Mouse (Mus musculus): ENCODE measurements around the gene Lmtk2.

The Lmtk2 gene

DNA sequence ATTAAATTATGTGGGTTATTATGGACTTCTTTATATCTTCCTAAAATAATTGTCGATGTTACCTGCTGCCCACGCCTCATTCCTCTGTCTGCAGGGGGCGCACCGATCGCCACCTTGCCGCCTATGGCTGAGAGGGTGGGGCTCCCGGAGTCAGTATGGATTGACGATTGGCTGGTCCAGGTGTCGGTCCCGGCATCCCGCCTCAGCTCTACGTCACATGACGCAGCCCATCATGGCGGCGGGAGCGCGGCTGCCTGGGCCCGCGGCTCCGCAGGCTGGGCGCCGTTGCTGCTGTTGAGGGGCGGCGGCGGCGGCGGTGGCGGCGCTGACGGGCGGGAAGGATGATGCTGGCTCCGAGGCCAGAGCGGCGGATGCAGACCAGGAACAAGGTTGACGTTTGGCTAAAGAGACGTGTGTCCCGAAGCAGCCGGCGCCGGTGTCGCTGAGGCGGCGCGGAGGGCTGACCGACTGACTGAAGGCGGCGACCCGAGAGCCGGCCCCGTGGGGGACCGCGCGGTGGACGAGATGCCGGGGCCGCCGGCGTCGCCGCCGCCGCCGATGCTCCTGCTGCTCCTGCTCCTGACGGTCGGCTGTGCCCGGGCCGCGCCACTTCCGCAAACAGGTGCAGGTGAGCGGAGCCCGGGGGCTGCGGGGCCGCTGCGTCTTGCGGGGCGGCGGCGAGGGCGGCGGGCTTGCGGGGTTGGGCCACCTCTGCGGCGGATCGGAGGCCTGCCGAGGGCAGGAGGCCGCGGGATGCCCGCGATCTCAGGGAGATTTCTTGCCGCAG is at the start of gene Lmtk2:
TSS of gene Lmtk2 (plus strand) at position 288 of the 787 bp plus-strand sequence.
- DNase-seq (ENCODE audit: low read depth, low spot score), result peak; percentile 85

DNA sequence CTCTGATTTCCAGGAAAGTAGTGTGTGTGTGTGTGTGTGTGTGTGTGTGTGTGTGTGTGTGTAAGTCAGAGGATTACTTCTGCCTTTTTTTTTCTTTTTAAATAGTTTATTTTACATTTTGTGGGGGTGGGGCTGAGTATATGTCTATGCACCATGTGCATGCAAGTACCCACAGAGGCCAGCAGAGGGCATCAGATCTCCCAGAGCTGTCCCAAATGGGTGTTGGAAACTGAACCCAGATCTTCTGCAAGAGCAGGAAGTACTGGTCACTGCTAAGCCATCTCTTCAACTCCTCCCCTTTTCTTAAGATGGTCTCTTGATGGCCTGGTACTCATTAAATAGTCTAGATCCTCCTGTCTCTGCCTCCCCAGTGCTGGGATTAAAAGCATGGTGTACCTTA is 49.0 kb upstream of the Lmtk2 start:
- no peak for DNase-seq (ENCODE audit: low read depth, low spot score)

DNA sequence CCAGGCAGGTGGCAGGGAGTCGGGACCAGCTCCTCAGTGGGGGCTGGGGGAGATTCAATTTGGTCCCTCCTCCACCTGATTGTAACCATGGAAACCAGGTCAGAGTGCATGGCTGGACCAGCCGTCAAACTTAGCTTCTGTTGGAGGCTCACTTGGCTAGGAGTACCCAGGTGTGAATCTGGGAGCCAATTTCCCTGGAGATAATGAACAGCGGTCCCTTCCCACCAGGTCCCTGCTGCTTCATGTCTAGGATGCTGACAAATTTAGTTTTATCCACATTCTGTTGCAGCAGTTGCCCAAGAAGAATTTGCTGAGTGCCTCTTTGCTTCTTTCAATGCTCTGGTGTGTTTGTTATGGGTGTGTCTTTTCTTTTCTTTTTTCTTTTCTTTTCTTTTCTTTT is 46.8 kb upstream of the Lmtk2 start:
- DNase-seq (ENCODE audit: low read depth, low spot score), result no peak

DNA sequence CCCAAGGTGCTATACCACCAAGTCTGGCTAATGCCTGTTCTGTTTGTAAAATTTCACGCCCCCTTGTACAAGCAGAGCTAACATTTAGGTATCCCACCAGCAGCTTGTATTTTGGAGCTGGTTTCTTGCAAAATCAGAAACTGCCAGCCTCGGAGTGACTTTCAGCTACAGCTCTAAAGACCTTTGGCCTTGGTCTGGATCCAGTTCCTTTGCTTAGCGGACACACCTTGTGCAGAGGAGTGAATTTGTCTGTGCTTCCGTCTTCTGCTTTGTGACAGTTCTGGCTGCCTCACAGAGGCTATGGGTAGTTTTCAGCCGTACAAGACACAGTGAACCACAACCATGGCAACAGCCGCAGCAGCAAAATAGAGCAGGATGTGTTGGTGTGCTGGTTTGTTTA is 45.9 kb upstream of the Lmtk2 start:
- no peak for DNase-seq (ENCODE audit: low read depth, low spot score)

DNA sequence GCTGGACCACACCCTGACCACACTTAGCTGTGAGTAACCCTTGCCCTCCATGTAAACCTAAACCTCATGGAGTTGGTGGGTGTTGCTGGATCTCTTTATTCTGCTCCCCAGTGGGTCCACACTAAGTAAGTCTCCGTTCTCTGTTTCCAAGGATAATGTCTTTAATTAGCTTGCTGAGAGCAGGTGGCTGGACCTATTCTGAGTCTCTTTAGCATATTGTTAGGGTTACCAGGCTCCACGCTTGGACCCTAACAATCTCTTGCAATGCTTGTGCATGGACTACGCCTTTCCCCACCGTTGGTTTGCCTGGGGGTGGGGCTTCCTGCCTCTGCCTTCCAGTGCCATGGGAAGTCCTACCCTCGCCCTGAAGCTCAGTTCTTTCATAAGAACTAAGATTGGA is 36.1 kb upstream of the Lmtk2 start:
- DNase-seq (ENCODE audit: low read depth, low spot score), result no peak

DNA sequence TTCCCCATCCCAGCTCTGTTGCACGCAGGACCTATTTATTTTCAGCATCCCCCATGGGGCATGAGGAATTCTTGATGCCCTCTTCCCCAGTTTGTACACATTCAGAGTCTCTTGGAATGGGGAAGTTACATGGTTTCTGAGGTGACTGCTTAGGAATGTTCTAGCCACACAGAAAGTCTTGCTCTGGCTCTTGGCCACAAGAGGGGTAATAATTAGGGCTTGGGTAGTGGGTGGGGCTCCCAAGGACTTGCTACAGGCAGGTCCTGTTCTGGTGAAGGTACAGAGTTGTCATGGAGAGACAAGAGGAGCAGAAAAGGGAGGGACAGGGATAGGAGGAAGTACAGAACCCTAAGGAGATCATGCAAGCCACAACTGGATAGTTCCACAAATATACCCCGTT is 34.2 kb upstream of the Lmtk2 start:
- no peak for DNase-seq (ENCODE audit: low read depth, low spot score)

DNA sequence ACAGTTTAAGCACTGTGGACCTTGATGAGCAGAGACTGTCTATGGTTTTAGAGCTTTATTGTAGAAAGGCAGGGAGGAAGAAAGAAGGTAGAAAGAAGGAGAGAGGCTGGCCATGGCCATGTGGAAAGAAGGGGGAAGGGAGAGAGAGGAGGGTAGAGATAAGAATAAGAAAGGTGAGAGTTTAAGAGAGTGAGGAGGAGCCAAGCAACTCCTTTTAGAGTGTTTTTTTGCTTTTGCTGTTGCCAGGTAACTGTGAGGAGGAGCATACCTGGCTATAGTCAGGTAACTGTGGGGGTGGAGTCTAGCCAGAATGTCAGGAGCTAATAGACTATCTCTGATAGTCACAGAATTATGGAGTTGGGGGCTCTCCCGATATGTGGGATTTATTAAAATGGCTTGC is 30.2 kb upstream of the Lmtk2 start:
- no peak for DNase-seq (ENCODE audit: low read depth, low spot score)

DNA sequence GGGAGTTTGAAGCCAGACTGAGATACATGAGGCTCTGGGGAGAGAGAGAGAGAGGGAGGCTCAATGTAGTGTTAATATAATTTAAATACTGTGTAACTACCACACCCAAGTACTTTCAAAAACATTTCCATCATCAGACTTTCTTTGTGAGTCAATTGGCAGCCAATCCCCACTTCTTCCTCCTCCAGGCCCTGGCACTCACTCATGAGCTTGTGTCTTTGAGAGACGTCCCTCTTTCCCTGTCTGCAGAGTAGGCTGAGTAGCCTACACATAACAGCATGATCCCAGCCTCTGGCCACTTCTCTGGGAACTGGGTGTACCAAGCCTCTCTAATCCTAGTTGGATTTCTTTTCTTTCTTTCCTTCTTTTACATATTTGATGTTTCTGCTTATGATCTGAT is 29.0 kb upstream of the Lmtk2 start:
- DNase-seq (ENCODE audit: low read depth, low spot score), result no peak

DNA sequence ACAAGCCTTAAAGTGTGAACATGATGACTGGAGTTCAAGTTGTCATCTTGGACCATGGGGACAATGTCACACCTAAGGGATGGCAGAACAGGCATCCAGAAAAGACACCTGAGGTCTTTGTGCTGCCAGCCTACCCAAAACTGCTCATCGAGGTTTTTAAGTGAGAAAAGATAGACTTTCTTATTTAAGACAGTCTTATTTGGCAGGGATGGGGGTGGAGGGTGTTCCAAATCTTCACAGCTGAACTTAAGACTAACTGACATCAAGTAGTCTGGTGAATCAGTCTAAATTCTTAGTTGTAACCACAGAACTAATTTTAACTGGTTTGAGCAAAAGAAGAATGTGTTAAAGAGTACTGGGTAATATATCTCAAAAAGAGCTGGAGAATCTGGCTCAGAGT is 22.7 kb upstream of the Lmtk2 start:
- DNase-seq (ENCODE audit: low read depth, low spot score), result no peak

DNA sequence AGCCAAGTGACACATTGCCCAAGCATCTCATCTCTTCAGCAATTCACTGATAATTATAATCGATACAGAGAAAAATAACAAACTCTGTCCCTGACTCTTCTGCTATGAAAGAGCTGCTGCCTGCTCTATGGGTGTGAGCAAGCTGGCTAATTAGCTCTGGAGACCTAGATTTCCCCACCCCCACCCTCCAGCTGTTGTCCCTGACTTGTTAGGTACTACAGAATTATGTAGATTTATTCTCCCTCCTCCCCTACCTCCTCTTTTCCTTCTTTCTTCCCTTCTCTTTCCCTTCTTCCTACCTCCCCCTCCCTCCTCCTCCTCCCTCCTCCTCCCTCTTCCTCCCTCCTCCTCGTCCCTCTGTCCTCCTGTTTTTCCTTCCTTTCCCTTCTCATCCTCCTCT is 19.4 kb upstream of the Lmtk2 start:
- DNase-seq (ENCODE audit: low read depth, low spot score), result no peak

DNA sequence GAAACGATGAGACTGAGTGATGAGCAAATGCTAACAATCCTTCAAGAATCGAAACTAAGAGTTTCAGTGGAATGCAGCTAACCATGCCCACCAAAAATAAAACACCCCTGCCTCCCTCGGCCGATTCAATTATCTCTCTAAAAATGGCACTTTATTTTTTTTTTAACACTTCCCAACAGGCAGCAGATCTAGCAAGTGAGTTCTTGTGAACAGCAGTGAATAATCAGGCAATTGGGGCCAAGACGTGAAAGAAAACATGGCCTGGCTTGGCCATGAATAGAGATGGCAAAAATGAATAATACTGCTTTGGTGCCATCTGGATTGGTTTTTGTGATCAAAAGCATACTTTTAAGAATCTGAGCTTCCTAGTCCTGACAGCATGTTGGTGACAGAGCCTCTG is 18.2 kb upstream of the Lmtk2 start:
- no peak for DNase-seq (ENCODE audit: low read depth, low spot score)

DNA sequence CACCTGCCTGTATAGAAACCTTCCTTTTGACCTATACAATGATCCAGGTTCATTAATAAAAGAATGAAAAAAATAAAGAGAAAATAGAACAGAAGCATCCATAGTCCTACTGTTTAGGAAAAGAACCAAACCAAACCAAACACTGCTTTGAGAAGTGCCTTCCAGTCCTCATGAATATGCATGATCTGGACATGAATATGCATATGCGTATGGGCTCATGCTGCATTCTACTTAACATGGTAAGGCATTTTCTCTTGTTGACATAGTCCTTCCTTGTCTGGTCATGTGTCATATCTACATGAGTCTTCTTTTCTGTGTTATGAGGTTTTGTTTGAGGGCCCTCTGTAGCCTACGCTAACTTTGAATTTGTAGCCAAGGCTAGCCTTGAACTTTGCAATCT is 16.7 kb upstream of the Lmtk2 start:
- DNase-seq (ENCODE audit: low read depth, low spot score), result no peak

DNA sequence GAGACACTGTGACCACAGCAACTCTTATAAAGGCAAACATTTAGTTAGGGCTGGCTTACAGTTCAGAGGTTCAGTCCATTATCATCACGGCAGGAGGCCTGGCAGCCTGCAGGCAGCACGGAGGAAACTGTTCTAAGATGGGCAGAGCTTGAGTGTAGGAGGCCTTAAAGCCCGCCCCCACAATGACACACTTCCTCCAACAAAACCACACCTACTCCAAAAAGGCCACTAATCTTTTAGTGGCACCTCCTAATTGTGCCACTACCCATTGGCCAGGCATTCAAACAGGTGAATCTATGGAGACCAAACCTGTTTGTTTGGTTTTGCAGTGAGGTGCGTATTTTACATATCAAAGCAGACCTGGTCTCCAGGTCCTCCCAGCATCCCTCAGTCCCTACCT is 16.0 kb upstream of the Lmtk2 start:
- no peak for DNase-seq (ENCODE audit: low read depth, low spot score)

DNA sequence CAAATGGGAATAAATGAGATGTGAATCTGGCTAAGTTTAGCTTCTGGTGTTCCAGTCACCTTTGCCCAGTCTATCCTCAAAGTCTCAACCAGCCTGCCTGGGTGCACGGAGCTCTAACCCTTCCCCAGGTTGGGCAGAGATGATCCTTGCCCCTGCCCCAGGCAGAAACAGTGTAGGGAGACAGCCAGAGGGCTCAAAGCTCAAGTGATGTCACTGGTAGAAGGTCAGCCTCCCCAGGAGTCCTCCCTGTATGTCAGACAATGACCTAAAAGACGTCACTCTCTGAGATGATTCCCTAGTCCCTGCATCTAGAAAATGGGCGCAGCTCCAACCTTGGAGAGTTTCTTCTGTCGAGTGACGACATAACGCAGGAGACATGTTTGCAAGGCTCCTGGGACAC is 14.5 kb upstream of the Lmtk2 start:
- no peak for DNase-seq (ENCODE audit: low read depth, low spot score)

DNA sequence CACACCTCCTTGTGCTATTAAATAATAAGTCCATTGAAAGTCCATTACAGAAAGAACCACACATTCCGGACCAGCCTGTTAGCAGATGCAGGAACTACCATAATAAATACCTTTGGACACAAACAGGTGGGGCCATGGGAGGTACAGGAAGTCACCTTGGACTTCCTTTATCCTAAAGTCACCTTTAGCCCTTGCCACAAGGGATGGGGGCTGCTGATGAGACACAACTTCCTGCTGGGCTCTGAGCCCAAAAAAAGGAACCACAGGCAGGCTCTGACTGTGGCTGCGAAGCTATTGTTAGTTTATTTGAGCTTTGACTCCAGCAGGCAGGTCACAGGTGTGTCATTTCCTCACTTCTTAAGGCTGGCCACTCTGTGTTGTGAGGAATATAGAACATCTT is 13.7 kb upstream of the Lmtk2 start:
- no peak for DNase-seq (ENCODE audit: low read depth, low spot score)

DNA sequence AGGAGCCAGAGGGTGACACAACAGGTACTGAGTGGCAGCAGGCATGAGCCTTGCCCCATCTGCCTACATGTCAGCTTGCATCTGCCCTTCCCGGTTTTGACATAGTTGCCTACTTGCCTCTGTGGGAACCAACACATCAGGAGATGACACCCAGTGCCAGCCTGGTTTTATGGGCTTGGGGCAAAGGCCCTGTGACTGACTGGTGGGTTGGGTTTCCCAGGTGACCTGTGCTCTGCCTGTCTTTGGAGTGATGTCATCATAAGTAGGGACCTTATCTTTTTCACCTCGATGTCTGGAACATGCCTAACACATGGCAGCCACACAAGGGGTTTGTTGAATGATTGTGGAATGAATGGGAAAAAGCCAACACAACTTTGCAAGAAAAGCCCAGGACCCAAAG is 11.9 kb upstream of the Lmtk2 start:
- DNase-seq (ENCODE audit: low read depth, low spot score), result no peak

DNA sequence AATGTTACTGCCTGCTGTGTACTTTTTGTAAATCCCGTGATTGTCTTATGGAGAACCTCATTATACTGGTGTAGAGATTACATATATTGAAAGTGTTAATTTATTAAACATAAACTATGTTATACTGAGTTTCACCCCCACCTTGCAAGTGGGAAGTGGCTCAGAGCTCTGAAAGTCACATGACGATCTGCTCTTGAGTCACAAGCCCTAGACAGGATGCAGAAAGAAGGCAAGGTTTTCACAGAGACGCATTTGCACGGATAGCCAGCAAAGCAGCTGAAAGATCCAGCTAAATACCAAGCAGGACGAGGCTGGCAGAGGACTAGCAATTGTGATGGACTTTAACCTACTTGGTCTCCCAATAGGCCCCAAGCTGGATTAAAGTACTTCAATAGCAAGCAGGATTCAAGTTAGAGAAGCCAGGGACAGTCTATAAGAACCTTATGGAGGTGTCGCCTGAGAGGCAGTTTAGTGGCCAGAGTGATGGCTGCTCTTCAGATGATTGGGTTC is 4.7 kb upstream of the Lmtk2 start:
- no peak for DNase-seq (ENCODE audit: low read depth, low spot score)

DNA sequence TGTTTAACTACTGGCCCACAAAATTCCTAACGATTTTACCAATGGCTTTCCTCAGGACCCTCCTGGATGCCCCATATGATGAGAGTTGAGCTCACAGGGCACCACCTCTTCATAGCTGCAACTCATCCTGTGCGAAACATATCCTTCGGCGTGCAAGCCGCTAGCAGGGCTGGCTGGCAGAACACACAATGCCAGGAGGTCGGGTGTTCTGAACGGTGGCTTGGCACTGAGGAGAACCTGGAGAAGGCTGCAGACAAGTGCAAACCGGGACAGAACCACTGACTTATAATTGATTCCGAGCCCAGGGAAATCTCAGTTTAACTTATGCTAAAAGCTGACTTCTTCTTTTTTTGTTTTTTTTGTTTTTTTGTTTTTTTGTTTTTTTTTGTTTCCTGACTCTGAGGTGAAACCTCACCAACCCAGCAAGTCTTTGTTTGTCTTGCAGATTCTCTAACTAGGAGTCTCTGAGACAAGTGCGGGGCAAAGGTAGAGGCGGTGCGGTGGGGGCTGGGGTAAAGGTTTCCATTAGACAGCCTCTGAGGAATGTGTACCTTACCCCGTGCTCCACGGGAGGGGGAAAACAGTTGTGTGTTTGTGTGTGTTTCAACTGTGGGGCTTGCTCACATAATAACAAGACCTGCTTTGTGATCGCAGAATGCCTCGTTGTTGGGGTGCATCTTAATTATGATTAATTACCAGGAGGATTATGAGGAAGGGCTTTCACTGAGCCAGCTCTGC is 2.2 kb upstream of the Lmtk2 start:
- no peak for DNase-seq (ENCODE audit: low read depth, low spot score)

DNA sequence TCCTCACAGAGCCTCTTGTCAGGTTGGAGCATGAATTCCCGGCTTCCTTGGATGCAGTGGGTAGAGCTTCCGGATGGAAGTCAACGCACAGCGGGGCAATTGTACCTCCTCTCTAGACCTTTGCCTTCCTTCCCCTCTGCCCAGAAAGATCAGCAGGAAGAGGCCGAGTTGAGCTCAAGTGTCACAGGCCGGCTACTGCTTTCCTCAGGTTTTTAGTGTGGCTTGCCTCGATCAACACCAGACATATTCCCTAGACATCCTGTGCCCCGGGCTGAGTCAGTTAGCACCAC is 1.7 kb upstream of the Lmtk2 start:
- no peak for DNase-seq (ENCODE audit: low read depth, low spot score)

DNA sequence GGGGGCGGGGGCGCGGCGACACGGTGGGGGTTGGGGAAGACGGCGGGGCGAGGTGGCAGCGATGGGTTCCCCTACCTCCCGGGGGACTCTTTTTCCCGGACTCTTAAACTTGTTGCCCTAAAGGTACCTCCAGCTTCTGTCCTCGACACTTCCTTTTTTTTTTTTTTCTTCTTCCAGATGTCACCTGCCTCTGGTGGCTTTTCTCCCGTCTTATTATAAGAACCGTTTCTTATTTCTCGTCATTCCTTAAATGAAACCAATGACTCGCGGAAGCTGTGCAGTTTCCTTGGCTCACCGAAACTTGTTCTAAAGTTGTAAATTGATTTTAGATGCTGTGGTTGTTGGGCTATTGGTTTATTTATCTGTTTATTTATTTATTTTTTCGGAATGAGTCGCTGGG is 712 bp downstream of the Lmtk2 start:
- no peak for DNase-seq (ENCODE audit: low read depth, low spot score)

DNA sequence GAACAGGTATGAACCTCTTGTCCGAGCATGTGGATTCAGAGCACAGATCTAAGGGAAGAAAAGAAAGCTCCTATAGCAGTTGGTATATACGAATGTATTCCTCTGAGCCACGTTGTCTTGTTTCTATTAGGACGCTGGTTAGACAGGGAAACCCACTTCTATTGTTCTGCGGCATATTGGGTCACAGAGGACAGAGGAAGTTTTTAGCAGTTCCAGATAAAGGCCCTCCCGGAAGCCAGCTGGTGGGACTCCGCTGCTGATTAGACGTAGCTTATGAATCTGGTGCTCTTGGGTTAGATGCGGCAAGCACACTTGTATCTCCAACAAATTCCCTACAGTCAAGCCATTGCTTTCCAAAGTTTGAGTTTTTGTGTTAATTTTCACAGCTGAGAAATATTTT is 4.8 kb downstream of the Lmtk2 start:
- no peak for DNase-seq (ENCODE audit: low read depth, low spot score)

DNA sequence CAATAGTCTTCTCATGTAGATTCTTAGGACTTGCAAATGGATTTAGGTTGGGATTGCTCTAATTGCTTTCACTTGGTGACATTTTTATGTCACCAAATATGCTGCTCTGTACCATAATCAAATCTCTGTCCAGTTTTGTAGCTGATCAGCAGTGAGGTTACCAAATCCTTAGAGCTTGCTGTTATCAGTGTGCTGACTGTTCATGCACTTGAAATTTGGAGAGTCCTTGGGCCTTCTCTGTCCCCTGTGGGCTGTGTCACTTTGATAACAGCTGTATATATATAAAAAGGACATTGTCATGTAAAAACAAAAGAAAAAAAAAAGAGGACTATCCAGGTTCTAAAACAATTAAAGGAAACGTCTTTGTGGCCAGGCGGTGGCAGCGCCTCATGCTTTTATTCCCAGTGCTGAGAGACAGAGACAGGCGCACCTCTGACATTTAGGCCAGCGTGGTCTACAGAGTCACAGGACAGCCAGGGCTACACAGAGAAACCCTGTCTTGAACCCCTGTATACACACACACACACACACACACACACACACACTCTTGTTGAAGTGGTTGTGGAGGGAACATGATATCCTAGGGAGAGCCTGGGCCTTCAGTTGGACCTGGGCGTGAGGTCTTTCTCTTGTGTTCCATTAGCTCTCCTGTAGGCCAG is 5.4 kb downstream of the Lmtk2 start:
- no peak for DNase-seq (ENCODE audit: low read depth, low spot score)

DNA sequence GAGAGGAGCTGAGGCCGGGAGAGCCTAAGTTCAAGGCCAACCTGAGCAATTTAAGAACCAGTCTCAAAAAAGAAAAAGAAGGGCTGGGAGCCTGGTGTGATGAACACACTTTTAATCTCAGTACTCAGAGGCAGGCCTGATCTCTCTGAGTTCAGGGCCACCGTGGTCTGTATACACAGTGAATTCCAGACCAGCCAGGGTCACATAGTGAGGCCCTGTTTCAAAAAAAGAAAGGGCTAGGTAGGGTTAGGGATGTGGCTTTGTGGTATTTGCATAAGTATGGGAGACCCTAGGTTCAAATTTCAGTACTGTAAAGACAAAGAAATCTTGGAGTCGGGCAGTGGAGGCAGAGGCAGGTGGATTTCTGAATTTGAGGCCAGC is 5.9 kb downstream of the Lmtk2 start:
- DNase-seq (ENCODE audit: low read depth, low spot score), result no peak
